Mouse (Mus musculus): ENCODE measurements around the gene Kcp.

DNA sequence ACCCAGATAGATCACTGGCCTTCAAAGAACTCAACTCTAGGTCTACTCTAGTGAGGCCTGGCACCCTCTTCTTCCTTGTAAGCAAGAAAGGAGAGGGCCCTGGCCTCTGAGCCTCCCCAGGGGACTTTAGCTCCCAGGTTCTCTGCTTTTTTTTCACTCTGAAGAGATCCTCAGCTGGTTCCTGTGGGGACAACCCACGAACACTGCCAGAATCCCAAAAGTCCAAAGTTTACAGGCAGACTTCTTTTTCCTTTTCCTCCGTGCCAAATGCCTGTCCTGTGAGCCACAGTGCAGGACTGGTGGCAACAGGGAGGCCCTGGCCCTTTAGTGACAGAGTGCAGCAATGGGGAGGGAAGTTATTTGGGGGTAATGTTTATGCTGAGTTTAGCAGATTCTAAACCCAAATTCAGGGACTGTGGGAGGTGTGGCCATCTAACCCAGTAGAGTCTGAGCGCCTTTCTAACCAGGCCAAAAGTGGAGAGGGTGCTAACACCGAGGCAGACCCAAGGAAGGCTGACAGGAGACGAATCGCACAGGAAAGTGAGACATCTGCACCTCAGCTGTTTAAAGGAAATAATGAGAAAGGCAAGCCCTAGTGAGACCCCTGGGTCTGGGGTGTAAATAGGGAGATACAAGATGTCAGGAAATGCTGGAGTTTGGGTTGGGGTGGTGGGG, 15.0 kb upstream of the Kcp start:
- TF ChIP-seq POLR2A (IDR thresholded peaks at IDR 0.05; ENCODE audit: extremely low read depth, insufficient read depth, low read length) (no peak), CTCF (IDR thresholded peaks at IDR 0.05; ENCODE audit: extremely low read depth, insufficient read depth, low read length) (no peak)

Measured in cortical plate, adult 2 months (tissue).